Mouse (Mus musculus): Measurements from ENCODE around the gene Gm21117. TPM values are rescaled to one million over a fixed set of nuclear protein-coding genes. Genes with fewer than 3 reads are reported as not detected.

Gm21117 gene
- not detected in 2 replicates for polyA plus RNA-seq (2012; rRNA removed)

DNA sequence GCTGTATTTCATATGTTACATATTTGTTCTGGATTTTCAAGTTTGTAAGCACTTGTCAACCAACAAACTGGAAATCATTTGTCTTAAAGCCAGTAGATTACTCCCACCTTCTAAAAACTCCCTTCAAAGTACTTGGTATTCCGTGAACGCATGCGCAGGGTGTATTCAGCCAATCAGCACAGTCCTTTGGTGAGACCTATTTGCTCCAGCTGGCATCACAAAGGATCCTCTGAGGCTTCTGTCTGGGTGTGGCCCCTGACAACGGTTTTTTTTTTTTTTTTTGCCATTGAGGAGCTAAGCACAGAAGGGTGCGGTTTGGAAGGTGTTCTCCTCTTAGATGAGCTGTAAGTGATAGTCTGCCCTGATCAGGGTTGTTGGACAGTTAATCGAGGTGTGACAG, at the start of gene Gm21117:
Gene Gm21117 (plus strand): TSS at position 301 of the 400 bp plus-strand sequence.

